Mouse (Mus musculus) CD8-positive naive resting alpha-beta T cell, adult 2 months (primary cell): ENCODE measurements around the gene 1700122O11Rik.

Experiments
- DNase-seq, 2 experiments: peaks; one replicate each; pipeline ENCODE4 v3.0.0; 2022; ENCODE audit warnings: low read depth in 2 of 2, low spot score in 2 of 2

1700122O11Rik gene

GRCm38 (mm10) chr17:48028250-48028649, 9.8 kb downstream of the 1700122O11Rik start:
- no peak for DNase-seq

GRCm38 (mm10) chr17:48027677-48028076, 10.4 kb downstream of the 1700122O11Rik start:
- DNase-seq, result no peak

GRCm38 (mm10) chr17:48027019-48027418, 11.1 kb downstream of the 1700122O11Rik start:
- no peak for DNase-seq

- DNase-seq, result no peak
Measured at GRCm38 (mm10) chr17:48024045-48024444, 14.0 kb downstream of the 1700122O11Rik start.

GRCm38 (mm10) chr17:48019585-48019984, 18.5 kb downstream of the 1700122O11Rik start:
- no peak for DNase-seq

GRCm38 (mm10) chr17:48016566-48016965, 21.5 kb downstream of the 1700122O11Rik start:
- DNase-seq, result no peak

- no peak for DNase-seq
Measured at GRCm38 (mm10) chr17:48012561-48012960, 25.5 kb downstream of the 1700122O11Rik start.

- DNase-seq, result no peak
Measured at GRCm38 (mm10) chr17:48011105-48011504, 27.0 kb downstream of the 1700122O11Rik start.

GRCm38 (mm10) chr17:48010283-48010682, 27.8 kb downstream of the 1700122O11Rik start:
- no peak for DNase-seq

- no peak for DNase-seq
Measured at GRCm38 (mm10) chr17:48005816-48006215, 32.3 kb downstream of the 1700122O11Rik start.

- DNase-seq, result no peak
Measured at GRCm38 (mm10) chr17:48005091-48005490, 33.0 kb downstream of the 1700122O11Rik start.

- no peak for DNase-seq
Measured at GRCm38 (mm10) chr17:48004619-48005018, 33.5 kb downstream of the 1700122O11Rik start.

GRCm38 (mm10) chr17:48002486-48002885, 35.6 kb downstream of the 1700122O11Rik start:
- DNase-seq, result no peak

GRCm38 (mm10) chr17:48001586-48002361, 36.3 kb downstream of the 1700122O11Rik start:
- peak; percentile 33 to 42 for DNase-seq

- no peak for DNase-seq
Measured at GRCm38 (mm10) chr17:48001157-48001556, 36.9 kb downstream of the 1700122O11Rik start.

- no peak for DNase-seq
Measured at GRCm38 (mm10) chr17:47999812-48000211, 38.3 kb downstream of the 1700122O11Rik start.

- DNase-seq, result no peak
Measured at GRCm38 (mm10) chr17:47999403-47999802, 38.7 kb downstream of the 1700122O11Rik start.

GRCm38 (mm10) chr17:47997806-47998205, 40.3 kb downstream of the 1700122O11Rik start:
- no peak for DNase-seq

- DNase-seq, result no peak
Measured at GRCm38 (mm10) chr17:47990392-47991123, 47.5 kb downstream of the 1700122O11Rik start.

GRCm38 (mm10) chr17:47989951-47990378, 48.1 kb downstream of the 1700122O11Rik start:
- DNase-seq, result no peak

- no peak for DNase-seq
Measured at GRCm38 (mm10) chr17:47988811-47989210, 49.3 kb downstream of the 1700122O11Rik start.

- no peak for DNase-seq
Measured at GRCm38 (mm10) chr17:47988074-47988473, 50.0 kb downstream of the 1700122O11Rik start.
